Mouse (Mus musculus): Measurements from ENCODE around the gene Ear14.
"Not testable (repeated sequence)": the region's sequence is repeated elsewhere in the genome, so short reads cannot be mapped to it uniquely, and the experiment has no call there.

Ear14 gene

GRCm38 (mm10) chr14:51250348-51250747 is 47.2 kb downstream of the Ear14 start:
- DNase-seq (ENCODE audit: extremely low read depth, insufficient read length, low spot score), result no peak

- not testable (repeated sequence) for DNase-seq (ENCODE audit: extremely low read depth, insufficient read length, low spot score)
Measured at GRCm38 (mm10) chr14:51252206-51252605, 49.0 kb downstream of the Ear14 start.

DNA sequence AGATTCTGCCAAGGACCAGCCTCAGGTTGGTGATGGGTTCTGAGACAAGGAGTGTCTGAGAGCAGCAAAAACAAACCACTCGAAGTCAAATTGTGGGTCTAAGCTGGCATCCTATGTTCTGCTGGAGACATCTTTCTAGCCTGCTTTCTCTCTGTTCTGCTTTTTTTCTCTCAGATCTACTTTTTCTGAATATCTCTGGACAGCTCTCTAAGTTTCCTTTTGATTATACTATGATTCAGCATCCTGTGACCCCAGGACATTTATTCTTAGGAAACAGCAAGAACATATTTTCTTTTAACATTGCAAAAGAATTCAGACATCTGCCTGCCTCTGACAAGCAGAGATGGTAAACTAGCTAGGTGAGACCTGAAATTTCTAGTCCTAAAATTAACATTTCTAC is 50.4 kb downstream of the Ear14 start:
- DNase-seq (ENCODE audit: extremely low read depth, insufficient read length, low spot score), result no peak

Data from 3134 (cell line).